Mouse (Mus musculus): Measurements from ENCODE around the gene Nr1d1. TPM values are rescaled to one million over a fixed set of nuclear protein-coding genes. Genes with fewer than 3 reads are reported as not detected.

Nr1d1 gene
- polyA plus RNA-seq, 1 experiment from 2014 or later, result 2.7 TPM

DNA sequence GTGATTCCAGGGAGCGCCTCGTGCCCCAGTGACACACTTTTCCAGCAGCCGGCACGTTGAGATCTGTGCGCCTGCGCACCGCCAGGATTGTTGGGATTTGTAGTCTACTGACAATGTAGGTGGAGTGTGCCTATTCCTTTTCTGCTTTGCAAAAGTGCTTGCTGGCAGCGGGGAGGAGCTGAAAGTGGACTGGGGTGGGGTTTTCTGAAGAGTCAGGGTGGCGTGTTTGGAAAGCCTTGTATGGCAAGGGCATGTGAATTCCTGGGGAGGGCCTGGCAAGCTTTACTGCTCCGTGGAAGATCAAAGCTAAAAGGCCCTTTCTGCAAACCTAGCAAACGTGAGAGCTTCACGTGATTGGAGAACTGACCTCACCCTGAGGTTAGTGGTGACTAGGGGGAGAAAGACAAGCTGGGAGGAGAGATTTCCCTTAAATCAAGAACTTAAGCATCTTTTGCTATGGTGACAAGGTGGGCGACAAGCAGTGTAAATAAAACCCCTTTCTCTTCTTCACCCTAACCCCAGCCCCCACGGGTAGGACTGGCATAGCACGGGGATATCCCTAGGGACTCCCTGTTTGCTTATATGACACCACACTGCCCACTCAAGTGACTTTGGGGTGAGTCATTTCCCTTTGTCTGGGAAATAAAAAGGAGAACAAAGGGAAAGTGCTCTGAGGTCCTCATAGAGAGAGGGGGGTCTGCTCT lies 367 bp upstream of the Nr1d1 start:
- H3K9ac ChIP-seq (ENCODE audit: low read depth, low read length), result peak overlapping the region; percentile 54
- peak; percentile 51 for ATAC-seq (replicated peaks; ENCODE audit: low FRiP score)
- WGBS, result 6% methylated on average over 15 of the region's 15 CpGs
- peak overlapping the region; percentile 81 for H3K4me2 ChIP-seq
- peaks cover 58% of the 10 kb centered on the region for H3K4me1 ChIP-seq (replicated peaks; ENCODE audit: control insufficient read depth, insufficient read depth, low read length)
- peak overlapping the region; percentile 50 for H3K4me3 ChIP-seq (ENCODE audit: low read depth, low read length)
- DNase-seq (ENCODE audit: low spot score), result peak; percentile 92
- H3K36me3 ChIP-seq (ENCODE audit: control insufficient read depth, insufficient read depth, low read length), result 0 out of 2 replicates have a peak, but pooled peaks cover 2% of the 10 kb centered on the region
- H3K27ac ChIP-seq (ENCODE audit: low read depth, low read length), result peak overlapping the region; percentile 65
- H3K27me3 ChIP-seq (replicated peaks; ENCODE audit: control insufficient read depth, insufficient read depth, low read length), result no peaks in the 10 kb centered on the region
- no peaks in the 10 kb centered on the region for H3K9me3 ChIP-seq (ENCODE audit: control insufficient read depth, low read length)

DNA sequence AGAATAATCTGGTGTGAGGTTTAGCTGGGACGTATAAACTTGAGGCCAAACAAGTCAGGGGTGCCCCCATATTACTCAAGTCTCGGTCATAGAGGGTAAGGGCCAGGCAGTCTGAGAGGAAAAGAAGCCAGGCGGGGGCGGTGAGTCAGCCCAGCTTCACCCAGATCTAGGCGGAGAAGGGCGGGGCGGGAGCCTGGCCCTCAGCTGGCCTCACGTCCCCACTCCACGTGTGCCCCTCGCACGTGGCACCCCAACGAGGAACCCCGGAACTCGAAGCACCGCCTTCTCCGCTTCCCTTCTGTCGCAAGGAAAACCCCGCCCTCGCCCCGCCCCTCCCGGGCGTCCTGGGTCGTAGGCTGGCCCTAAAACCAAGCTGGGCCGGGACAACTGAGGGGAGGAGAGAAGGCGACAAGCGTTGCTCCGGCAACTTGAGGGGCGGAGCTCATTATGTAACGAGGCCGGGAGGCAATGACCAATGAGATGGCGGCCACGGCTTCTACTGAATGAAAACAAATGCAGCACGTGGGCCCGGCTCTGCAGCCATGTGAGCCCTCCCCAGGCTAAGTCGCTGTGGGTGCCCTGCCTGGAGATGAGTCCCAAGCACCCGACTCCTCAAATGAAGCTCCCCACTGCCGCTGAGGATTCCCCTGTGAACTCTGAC lies 1.4 kb downstream of the Nr1d1 start:
- Histone ChIP-seq H3K27me3 (replicated peaks; ENCODE audit: control insufficient read depth, insufficient read depth, low read length) (no peaks in the 10 kb centered on the region), H3K27ac (ENCODE audit: low read depth, low read length) (peak overlapping the region; percentile 71; the same call in 1 of the 2 replicates), H3K9ac (ENCODE audit: low read depth, low read length) (peak overlapping the region; percentile 55; the same call in 1 of the 2 replicates), H3K4me3 (ENCODE audit: low read depth, low read length) (peak overlapping the region; percentile 50), H3K36me3 (ENCODE audit: control insufficient read depth, insufficient read depth, low read length) (peaks cover 6% of the 10 kb centered on the region; the same call in 1 of the 2 replicates), H3K4me2 (peak overlapping the region; percentile 81), H3K4me1 (replicated peaks; ENCODE audit: control insufficient read depth, insufficient read depth, low read length) (peaks cover 74% of the 10 kb centered on the region), H3K9me3 (ENCODE audit: control insufficient read depth, low read length) (no peaks in the 10 kb centered on the region)
- peak; percentile 88 for ATAC-seq (replicated peaks; ENCODE audit: low FRiP score)
- peak; percentile 98 for DNase-seq (ENCODE audit: low spot score)
- WGBS, result under 1% methylated on average over 36 of the region's 37 CpGs

DNA sequence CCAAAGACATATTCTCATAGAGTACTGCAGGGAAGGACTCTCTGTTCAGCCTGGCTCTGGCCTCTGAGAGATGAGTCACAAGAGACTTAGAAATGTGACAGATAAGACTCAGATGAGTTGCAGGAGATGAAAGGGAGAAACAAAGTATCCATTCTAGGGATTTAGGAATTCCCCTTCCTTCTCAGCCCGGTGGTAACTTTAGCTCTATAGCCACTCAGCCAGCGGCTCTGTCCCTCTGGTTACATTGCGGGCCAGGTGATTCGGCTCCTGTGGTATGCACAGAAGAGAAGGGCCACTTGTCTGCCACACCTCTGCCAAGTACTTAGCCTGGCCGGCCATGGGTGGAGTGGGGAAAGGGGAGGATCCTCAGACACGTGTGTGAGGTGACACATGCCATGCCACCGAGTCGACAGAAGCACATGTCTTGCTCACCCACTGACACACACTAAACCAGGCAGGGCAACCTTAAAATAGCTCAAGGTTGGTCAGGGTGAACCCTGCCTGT lies 2.4 kb downstream of the Nr1d1 start:
- Histone ChIP-seq H3K27me3 (replicated peaks; ENCODE audit: control insufficient read depth, insufficient read depth, low read length) (no peaks in the 10 kb centered on the region), H3K27ac (ENCODE audit: low read depth, low read length) (peak overlapping the region; percentile 71), H3K4me3 (ENCODE audit: low read depth, low read length) (no peak overlapping the region), H3K4me1 (replicated peaks; ENCODE audit: control insufficient read depth, insufficient read depth, low read length) (peaks cover 85% of the 10 kb centered on the region), H3K9ac (ENCODE audit: low read depth, low read length) (peak overlapping the region; percentile 55; the same call in 1 of the 2 replicates), H3K4me2 (peak overlapping the region; percentile 81), H3K36me3 (ENCODE audit: control insufficient read depth, insufficient read depth, low read length) (peaks cover 6% of the 10 kb centered on the region; the same call in 1 of the 2 replicates), H3K9me3 (ENCODE audit: control insufficient read depth, low read length) (no peaks in the 10 kb centered on the region)
- WGBS, result 57% methylated on average over 8 of the region's 8 CpGs
- no peak for DNase-seq (ENCODE audit: low spot score)
- no peak for ATAC-seq (replicated peaks; ENCODE audit: low FRiP score)

DNA sequence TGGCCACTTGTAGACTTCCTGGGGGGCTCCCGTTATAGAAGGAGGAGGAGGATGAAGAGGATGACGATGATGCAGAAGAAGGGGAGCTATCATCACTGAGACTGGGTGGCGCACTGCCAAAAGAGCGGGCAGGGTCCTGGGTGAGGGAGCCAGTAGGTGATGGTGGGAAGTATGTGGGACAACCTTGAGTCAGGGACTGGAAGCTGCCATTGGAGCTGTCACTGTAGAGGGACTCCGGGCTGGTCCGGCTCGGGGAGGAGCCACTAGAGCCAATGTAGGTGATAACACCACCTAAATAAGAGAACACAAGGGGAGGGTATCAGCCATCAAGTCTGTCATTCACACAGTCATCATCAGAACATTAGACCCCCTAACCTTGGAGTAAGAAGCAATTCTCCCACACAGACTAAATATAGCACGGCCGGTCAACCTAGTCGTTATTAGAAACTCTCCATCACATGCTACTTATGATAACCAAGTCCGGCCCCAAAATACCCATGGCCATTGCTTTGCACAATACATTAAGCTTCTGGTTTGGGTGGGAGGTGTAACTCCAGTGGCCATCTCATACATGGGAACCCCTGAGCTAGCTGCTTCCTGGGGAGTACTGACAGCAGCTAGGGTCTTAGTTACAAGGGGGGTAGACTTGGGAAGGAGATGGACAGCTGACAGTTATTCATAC lies 3.1 kb downstream of the Nr1d1 start:
- WGBS, result 85% methylated on average over 11 of the region's 11 CpGs
- H3K9ac ChIP-seq (ENCODE audit: low read depth, low read length), result no peak overlapping the region
- no peak overlapping the region for H3K4me2 ChIP-seq
- H3K4me3 ChIP-seq (ENCODE audit: low read depth, low read length), result no peak overlapping the region
- ATAC-seq (replicated peaks; ENCODE audit: low FRiP score) (no peak), DNase-seq (ENCODE audit: low spot score) (no peak)
- H3K4me1 ChIP-seq (replicated peaks; ENCODE audit: control insufficient read depth, insufficient read depth, low read length), result peaks cover 85% of the 10 kb centered on the region
- no peaks in the 10 kb centered on the region for H3K9me3 ChIP-seq (ENCODE audit: control insufficient read depth, low read length)
- peaks cover 6% of the 10 kb centered on the region; the same call in 1 of the 2 replicates for H3K36me3 ChIP-seq (ENCODE audit: control insufficient read depth, insufficient read depth, low read length)
- peak overlapping the region; percentile 53; the same call in 1 of the 2 replicates for H3K27ac ChIP-seq (ENCODE audit: low read depth, low read length)
- H3K27me3 ChIP-seq (replicated peaks; ENCODE audit: control insufficient read depth, insufficient read depth, low read length), result no peaks in the 10 kb centered on the region

DNA sequence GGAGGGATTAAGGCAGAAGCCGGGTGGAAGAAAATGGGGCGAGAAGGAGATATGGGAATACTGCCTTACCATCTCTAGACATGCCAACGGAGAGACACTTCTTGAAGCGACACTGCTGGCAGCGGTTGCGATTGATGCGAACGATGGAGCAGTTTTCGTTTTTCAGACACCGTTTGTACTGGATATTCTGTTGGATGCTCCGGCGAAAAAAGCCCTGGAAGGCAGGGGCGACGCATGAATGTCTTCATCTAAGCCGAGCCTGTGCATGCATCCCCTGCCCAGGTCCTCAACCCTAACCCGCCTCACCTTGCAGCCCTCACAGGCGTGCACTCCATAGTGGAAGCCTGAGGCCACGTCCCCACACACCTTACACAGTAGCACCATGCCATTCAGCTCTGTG lies 4.0 kb downstream of the Nr1d1 start:
- Histone ChIP-seq H3K36me3 (ENCODE audit: control insufficient read depth, insufficient read depth, low read length) (peaks cover 8% of the 10 kb centered on the region; the same call in 1 of the 2 replicates), H3K9me3 (ENCODE audit: control insufficient read depth, low read length) (no peaks in the 10 kb centered on the region), H3K4me3 (ENCODE audit: low read depth, low read length) (no peak overlapping the region), H3K4me1 (replicated peaks; ENCODE audit: control insufficient read depth, insufficient read depth, low read length) (peaks cover 84% of the 10 kb centered on the region), H3K27me3 (replicated peaks; ENCODE audit: control insufficient read depth, insufficient read depth, low read length) (no peaks in the 10 kb centered on the region), H3K9ac (ENCODE audit: low read depth, low read length) (no peak overlapping the region), H3K27ac (ENCODE audit: low read depth, low read length) (no peak overlapping the region; the same call in 1 of the 2 replicates), H3K4me2 (no peak overlapping the region)
- 91% methylated on average over 18 of the region's 18 CpGs for WGBS
- no peak for ATAC-seq (replicated peaks; ENCODE audit: low FRiP score)
- no peak for DNase-seq (ENCODE audit: low spot score)

DNA sequence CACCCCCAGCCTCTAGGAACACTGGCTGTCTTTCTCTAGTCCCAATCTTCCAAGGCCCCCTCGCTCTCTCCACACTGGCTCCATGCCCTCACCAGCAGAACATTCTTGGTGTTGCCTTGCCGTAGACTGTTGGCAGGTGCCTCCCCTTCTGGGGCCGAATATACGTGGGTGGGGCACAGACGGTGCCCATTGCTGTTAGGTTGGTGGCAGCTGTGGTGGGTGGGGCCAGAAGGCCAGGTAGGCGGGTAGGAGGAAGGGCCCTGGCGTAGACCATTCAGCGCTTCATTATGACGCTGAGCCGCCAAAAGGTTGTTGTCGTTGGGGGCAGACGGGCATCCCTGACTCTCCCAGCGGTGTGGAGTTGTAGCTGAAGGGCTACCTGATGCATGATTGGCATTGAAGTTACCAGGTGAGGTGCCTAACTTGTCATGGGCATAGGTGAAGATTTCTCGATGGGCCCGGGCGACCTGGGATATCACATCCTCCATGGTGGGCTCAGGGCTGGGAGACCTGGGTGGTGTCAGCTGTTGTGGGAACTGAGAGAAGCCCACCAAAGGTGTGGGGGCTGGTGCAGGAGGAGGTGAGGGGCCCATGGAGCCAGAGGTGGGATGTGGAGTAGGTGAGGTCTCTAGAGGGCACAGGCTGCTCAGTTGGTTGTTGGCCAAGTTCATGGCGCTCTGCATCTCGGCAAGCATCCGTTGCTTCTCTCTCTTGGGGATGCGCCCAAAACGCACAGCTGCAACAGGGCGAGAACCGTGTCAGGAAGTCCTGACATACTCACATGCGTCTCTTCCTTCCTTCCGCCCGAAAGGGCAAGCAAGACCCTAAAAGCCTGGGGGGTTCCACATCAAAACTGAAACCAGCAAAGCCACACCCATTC lies 4.8 kb downstream of the Nr1d1 start:
- Histone ChIP-seq H3K36me3 (ENCODE audit: control insufficient read depth, insufficient read depth, low read length) (peaks cover 8% of the 10 kb centered on the region; the same call in 1 of the 2 replicates), H3K9me3 (ENCODE audit: control insufficient read depth, low read length) (no peaks in the 10 kb centered on the region), H3K27me3 (replicated peaks; ENCODE audit: control insufficient read depth, insufficient read depth, low read length) (no peaks in the 10 kb centered on the region), H3K27ac (ENCODE audit: low read depth, low read length) (peak overlapping the region; percentile 98; the same call in 1 of the 2 replicates), H3K9ac (ENCODE audit: low read depth, low read length) (no peak overlapping the region), H3K4me3 (ENCODE audit: low read depth, low read length) (no peak overlapping the region), H3K4me1 (replicated peaks; ENCODE audit: control insufficient read depth, insufficient read depth, low read length) (peaks cover 85% of the 10 kb centered on the region), H3K4me2 (no peak overlapping the region)
- WGBS, result 88% methylated on average over 26 of the region's 26 CpGs
- DNase-seq (ENCODE audit: low spot score), result no peak
- no peak for ATAC-seq (replicated peaks; ENCODE audit: low FRiP score)

DNA sequence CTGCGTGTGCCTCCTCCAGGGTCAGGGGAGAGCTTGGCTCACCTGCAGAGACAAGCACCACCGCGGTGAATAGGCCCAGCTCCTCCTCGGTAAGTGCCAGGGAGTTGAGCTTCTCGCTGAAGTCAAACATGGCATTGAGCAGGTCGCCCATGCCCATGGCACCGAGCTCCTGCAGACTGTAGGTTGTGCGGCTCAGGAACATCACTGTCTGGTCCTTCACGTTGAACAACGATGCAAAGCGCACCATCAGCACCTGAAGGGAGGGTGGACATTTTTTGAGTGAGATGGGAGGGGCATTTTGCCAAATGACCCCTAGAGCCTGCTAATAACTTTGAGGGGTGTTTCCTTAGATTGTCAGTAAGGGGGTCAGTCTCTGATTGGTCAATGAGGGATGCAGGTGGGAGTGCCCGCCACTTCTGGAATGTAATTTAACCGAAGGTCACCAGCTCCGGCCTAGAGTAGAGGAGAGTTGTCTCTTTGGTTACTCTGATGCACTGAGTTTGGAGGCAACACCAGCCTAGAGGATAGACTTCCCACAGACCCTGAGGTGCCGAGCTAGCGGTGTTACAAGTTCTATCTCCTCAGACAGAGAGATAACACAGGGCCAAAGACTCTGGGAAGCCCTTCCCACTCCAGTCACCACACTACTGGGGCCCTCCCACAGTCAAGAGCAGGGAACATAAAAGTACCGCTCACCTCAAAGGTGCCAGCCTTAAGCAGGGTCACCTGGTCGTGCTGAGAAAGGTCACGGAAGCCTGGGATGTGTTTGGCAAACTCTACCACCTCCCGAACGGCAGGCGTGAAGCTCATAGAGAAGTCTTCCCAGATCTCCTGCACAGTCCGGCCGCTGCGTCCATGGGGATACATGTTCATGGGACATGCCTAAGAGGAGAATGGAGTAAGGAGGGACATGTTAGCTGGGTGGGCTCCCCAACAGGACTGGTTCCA lies 5.9 kb downstream of the Nr1d1 start:
- peak overlapping the region; percentile 57 for H3K4me3 ChIP-seq (ENCODE audit: low read depth, low read length)
- no peaks in the 10 kb centered on the region for H3K27me3 ChIP-seq (replicated peaks; ENCODE audit: control insufficient read depth, insufficient read depth, low read length)
- H3K27ac ChIP-seq (ENCODE audit: low read depth, low read length), result peak overlapping the region; percentile 98
- H3K36me3 ChIP-seq (ENCODE audit: control insufficient read depth, insufficient read depth, low read length), result peaks cover 8% of the 10 kb centered on the region
- ATAC-seq (replicated peaks; ENCODE audit: low FRiP score), result no peak
- DNase-seq (ENCODE audit: low spot score), result no peak
- 74% methylated on average over 25 of the region's 25 CpGs for WGBS
- peak overlapping the region; percentile 83 for H3K9ac ChIP-seq (ENCODE audit: low read depth, low read length)
- peaks cover 83% of the 10 kb centered on the region for H3K4me1 ChIP-seq (replicated peaks; ENCODE audit: control insufficient read depth, insufficient read depth, low read length)
- H3K9me3 ChIP-seq (ENCODE audit: control insufficient read depth, low read length), result no peaks in the 10 kb centered on the region
- peak overlapping the region; percentile 93 for H3K4me2 ChIP-seq

Data from liver, embryonic 11.5 days (tissue).